Mouse (Mus musculus): ENCODE results near the gene Neb. TPM values are rescaled to one million over a fixed set of nuclear protein-coding genes. Genes with fewer than 3 reads are reported as not detected.
A peak's percentile ranks its signal among the peaks of the same experiment; 100 is the strongest.

The Neb gene
- polyA plus RNA-seq, 1 experiment, result 60.8 TPM

GRCm38 (mm10) chr2:52367248-52367647 lies 11.0 kb downstream of the Neb start:
- Histone ChIP-seq H3K4me2 (ENCODE audit: low read depth) (no peak overlapping the region), H3K79me2 (ENCODE audit: control insufficient read depth, insufficient read depth) (no peaks in the 10 kb centered on the region), H3K4me3 (no peak overlapping the region), H3K36me3 (ENCODE audit: control insufficient read depth, insufficient read depth) (no peaks in the 10 kb centered on the region), H3ac (ENCODE audit: control insufficient read depth, insufficient read length) (no peak overlapping the region), H3K27me3 (ENCODE audit: control insufficient read depth, insufficient read depth, insufficient read length) (no peaks in the 10 kb centered on the region)
- TF ChIP-seq USF1 (IDR thresholded peaks at IDR 0.05; ENCODE audit: low read depth), result no peak
- TF ChIP-seq MYOG (IDR thresholded peaks at IDR 0.05; ENCODE audit: control insufficient read depth in 1 of 3, insufficient read depth in 1 of 3, insufficient read length in 2 of 3, low read depth in 2 of 3), result no peak
- TF ChIP-seq E2F4 (IDR thresholded peaks at IDR 0.05; ENCODE audit: insufficient read depth), result no peak
- TF ChIP-seq MAX (IDR thresholded peaks at IDR 0.05; ENCODE audit: low read depth), result no peak
- TF ChIP-seq MYOD1 (IDR thresholded peaks at IDR 0.05; ENCODE audit: control insufficient read depth in 1 of 3, insufficient read length in 2 of 3, low read depth in 2 of 3), result no peak
- TF ChIP-seq POLR2AphosphoS2 (IDR thresholded peaks at IDR 0.05; ENCODE audit: insufficient read length, low read depth), result no peak
- no peak for TF ChIP-seq REST (IDR thresholded peaks at IDR 0.05; ENCODE audit: insufficient read depth, insufficient read length)

DNA sequence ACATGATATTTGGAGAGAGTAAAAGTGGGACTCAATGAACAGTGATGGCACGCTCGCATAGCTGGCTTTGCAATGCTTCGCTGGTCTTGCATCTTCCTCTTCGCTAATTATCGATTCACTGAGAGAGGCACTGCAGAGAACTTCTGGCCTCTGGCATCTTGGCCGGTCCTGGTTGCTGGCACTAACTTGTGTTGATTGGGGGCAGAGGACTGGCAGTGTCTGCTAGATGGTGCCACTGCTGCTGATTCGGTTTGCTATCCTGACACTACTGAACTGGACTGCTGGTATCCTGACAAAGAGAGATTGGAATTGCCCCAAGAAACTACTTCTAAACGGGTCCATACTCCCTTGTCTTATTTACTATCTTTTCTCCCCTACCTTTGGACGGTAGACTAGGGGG lies 17.2 kb downstream of the Neb start:
- Histone ChIP-seq H3K27me3 (ENCODE audit: control insufficient read depth, insufficient read depth, insufficient read length) (no peaks in the 10 kb centered on the region), H3K36me3 (ENCODE audit: control insufficient read depth, insufficient read depth) (no peaks in the 10 kb centered on the region), H3ac (ENCODE audit: control insufficient read depth, insufficient read length) (no peak overlapping the region), H3K4me2 (ENCODE audit: low read depth) (no peak overlapping the region), H3K79me2 (ENCODE audit: control insufficient read depth, insufficient read depth) (no peaks in the 10 kb centered on the region), H3K4me3 (no peak overlapping the region)
- TF ChIP-seq MYOG (IDR thresholded peaks at IDR 0.05; ENCODE audit: control insufficient read depth in 1 of 3, insufficient read depth in 1 of 3, insufficient read length in 2 of 3, low read depth in 2 of 3) (no peak), E2F4 (IDR thresholded peaks at IDR 0.05; ENCODE audit: insufficient read depth) (no peak), REST (IDR thresholded peaks at IDR 0.05; ENCODE audit: insufficient read depth, insufficient read length) (no peak), POLR2A (IDR thresholded peaks at IDR 0.05; ENCODE audit: insufficient read length, low read depth) (no peak), CEBPB (IDR thresholded peaks at IDR 0.05; ENCODE audit: insufficient read depth, poor library complexity, severe bottlenecking) (no peak), USF1 (IDR thresholded peaks at IDR 0.05; ENCODE audit: low read depth) (no peak), TCF12 (IDR thresholded peaks at IDR 0.05; ENCODE audit: insufficient read depth, poor library complexity, severe bottlenecking) (no peak), SRF (IDR thresholded peaks at IDR 0.05; ENCODE audit: control insufficient read depth, insufficient read length, low read depth) (no peak), POLR2AphosphoS2 (IDR thresholded peaks at IDR 0.05; ENCODE audit: insufficient read length, low read depth) (no peak), TCF3 (IDR thresholded peaks at IDR 0.05; ENCODE audit: insufficient read length, low read depth) (no peak), MAX (IDR thresholded peaks at IDR 0.05; ENCODE audit: low read depth) (no peak), MYOD1 (IDR thresholded peaks at IDR 0.05; ENCODE audit: control insufficient read depth in 1 of 3, insufficient read length in 2 of 3, low read depth in 2 of 3) (no peak)

GRCm38 (mm10) chr2:52359722-52360121 lies 18.6 kb downstream of the Neb start:
- TF ChIP-seq USF1 (IDR thresholded peaks at IDR 0.05; ENCODE audit: low read depth) (no peak), MYOD1 (IDR thresholded peaks at IDR 0.05; ENCODE audit: control insufficient read depth in 1 of 3, insufficient read length in 2 of 3, low read depth in 2 of 3) (no peak), REST (IDR thresholded peaks at IDR 0.05; ENCODE audit: insufficient read depth, insufficient read length) (no peak), POLR2A (IDR thresholded peaks at IDR 0.05; ENCODE audit: insufficient read length, low read depth) (no peak), SRF (IDR thresholded peaks at IDR 0.05; ENCODE audit: control insufficient read depth, insufficient read length, low read depth) (no peak), TCF12 (IDR thresholded peaks at IDR 0.05; ENCODE audit: insufficient read depth, poor library complexity, severe bottlenecking) (no peak), MAX (IDR thresholded peaks at IDR 0.05; ENCODE audit: low read depth) (no peak), CEBPB (IDR thresholded peaks at IDR 0.05; ENCODE audit: insufficient read depth, poor library complexity, severe bottlenecking) (no peak), POLR2AphosphoS2 (IDR thresholded peaks at IDR 0.05; ENCODE audit: insufficient read length, low read depth) (no peak), TCF3 (IDR thresholded peaks at IDR 0.05; ENCODE audit: insufficient read length, low read depth) (no peak), E2F4 (IDR thresholded peaks at IDR 0.05; ENCODE audit: insufficient read depth) (no peak), MYOG (IDR thresholded peaks at IDR 0.05; ENCODE audit: control insufficient read depth in 1 of 3, insufficient read depth in 1 of 3, insufficient read length in 2 of 3, low read depth in 2 of 3) (no peak)
- H3K79me2 ChIP-seq (ENCODE audit: control insufficient read depth, insufficient read depth), result no peaks in the 10 kb centered on the region
- H3K4me3 ChIP-seq, result no peak overlapping the region

GRCm38 (mm10) chr2:52358156-52358555 lies 20.1 kb downstream of the Neb start:
- TF ChIP-seq POLR2AphosphoS2 (IDR thresholded peaks at IDR 0.05; ENCODE audit: insufficient read length, low read depth) (no peak), MYOG (IDR thresholded peaks at IDR 0.05; ENCODE audit: control insufficient read depth in 1 of 3, insufficient read depth in 1 of 3, insufficient read length in 2 of 3, low read depth in 2 of 3) (no peak), USF1 (IDR thresholded peaks at IDR 0.05; ENCODE audit: low read depth) (no peak), MAX (IDR thresholded peaks at IDR 0.05; ENCODE audit: low read depth) (no peak), MYOD1 (IDR thresholded peaks at IDR 0.05; ENCODE audit: control insufficient read depth in 1 of 3, insufficient read length in 2 of 3, low read depth in 2 of 3) (no peak)
- Histone ChIP-seq H3K27me3 (ENCODE audit: control insufficient read depth, insufficient read depth, insufficient read length) (no peaks in the 10 kb centered on the region), H3K4me2 (ENCODE audit: low read depth) (no peak overlapping the region), H3K4me3 (no peak overlapping the region), H3K36me3 (ENCODE audit: control insufficient read depth, insufficient read depth) (no peaks in the 10 kb centered on the region), H3ac (ENCODE audit: control insufficient read depth, insufficient read length) (no peak overlapping the region), H3K79me2 (ENCODE audit: control insufficient read depth, insufficient read depth) (no peaks in the 10 kb centered on the region)

More at GRCm38 (mm10) chr2:52359722-52360121, 18.6 kb downstream of the Neb start:
- Histone ChIP-seq H3ac (ENCODE audit: control insufficient read depth, insufficient read length) (no peak overlapping the region), H3K36me3 (ENCODE audit: control insufficient read depth, insufficient read depth) (no peaks in the 10 kb centered on the region), H3K27me3 (ENCODE audit: control insufficient read depth, insufficient read depth, insufficient read length) (no peaks in the 10 kb centered on the region), H3K4me2 (ENCODE audit: low read depth) (no peak overlapping the region)

- H3ac ChIP-seq (ENCODE audit: control insufficient read depth, insufficient read length), result no peak overlapping the region
- H3K79me2 ChIP-seq (ENCODE audit: control insufficient read depth, insufficient read depth), result no peaks in the 10 kb centered on the region
- no peaks in the 10 kb centered on the region for H3K27me3 ChIP-seq (ENCODE audit: control insufficient read depth, insufficient read depth, insufficient read length)
- H3K36me3 ChIP-seq (ENCODE audit: control insufficient read depth, insufficient read depth), result no peaks in the 10 kb centered on the region
- TF ChIP-seq TCF12 (IDR thresholded peaks at IDR 0.05; ENCODE audit: insufficient read depth, poor library complexity, severe bottlenecking), result peak; percentile 29
- TF ChIP-seq MYOG (IDR thresholded peaks at IDR 0.05; ENCODE audit: control insufficient read depth in 1 of 3, insufficient read depth in 1 of 3, insufficient read length in 2 of 3, low read depth in 2 of 3), result peak in 2 of 3 experiments; percentile 35 to 69
- TF ChIP-seq POLR2AphosphoS2 (IDR thresholded peaks at IDR 0.05; ENCODE audit: insufficient read length, low read depth), result no peak
- no peak for TF ChIP-seq SRF (IDR thresholded peaks at IDR 0.05; ENCODE audit: control insufficient read depth, insufficient read length, low read depth)
- TF ChIP-seq CEBPB (IDR thresholded peaks at IDR 0.05; ENCODE audit: insufficient read depth, poor library complexity, severe bottlenecking), result no peak
- TF ChIP-seq E2F4 (IDR thresholded peaks at IDR 0.05; ENCODE audit: insufficient read depth), result no peak
- TF ChIP-seq USF1 (IDR thresholded peaks at IDR 0.05; ENCODE audit: low read depth), result no peak
- no peak for TF ChIP-seq POLR2A (IDR thresholded peaks at IDR 0.05; ENCODE audit: insufficient read length, low read depth)
- peak in 2 of 3 experiments; percentile 86 to 92 for TF ChIP-seq MYOD1 (IDR thresholded peaks at IDR 0.05; ENCODE audit: control insufficient read depth in 1 of 3, insufficient read length in 2 of 3, low read depth in 2 of 3)
- peak; percentile 31 for TF ChIP-seq TCF3 (IDR thresholded peaks at IDR 0.05; ENCODE audit: insufficient read length, low read depth)
- TF ChIP-seq REST (IDR thresholded peaks at IDR 0.05; ENCODE audit: insufficient read depth, insufficient read length), result no peak
- no peak for TF ChIP-seq MAX (IDR thresholded peaks at IDR 0.05; ENCODE audit: low read depth)
- H3K4me2 ChIP-seq (ENCODE audit: low read depth), result no peak overlapping the region
- H3K4me3 ChIP-seq, result no peak overlapping the region
Measured at GRCm38 (mm10) chr2:52351029-52351428, 27.2 kb downstream of the Neb start.
